Mouse (Mus musculus): ENCODE data around the gene Rfx6. TPM values are rescaled to one million over a fixed set of nuclear protein-coding genes. Genes with fewer than 3 reads are reported as not detected.

The Rfx6 gene
- polyA plus RNA-seq, 1 experiment, result not detected

GRCm38 (mm10) chr10:51669334-51669733, 8.2 kb upstream of the Rfx6 start:
- Histone ChIP-seq H3K27me3 (ENCODE audit: control insufficient read depth, insufficient read depth, insufficient read length) (no peaks in the 10 kb centered on the region), H3K36me3 (ENCODE audit: control insufficient read depth, insufficient read depth) (no peaks in the 10 kb centered on the region), H3ac (ENCODE audit: control insufficient read depth, insufficient read length) (no peak overlapping the region), H3K4me3 (no peak overlapping the region), H3K79me2 (ENCODE audit: control insufficient read depth, insufficient read depth) (no peaks in the 10 kb centered on the region), H3K4me2 (ENCODE audit: low read depth) (no peak overlapping the region)
- TF ChIP-seq CEBPB (IDR thresholded peaks at IDR 0.05; ENCODE audit: insufficient read depth, poor library complexity, severe bottlenecking) (no peak), POLR2AphosphoS2 (IDR thresholded peaks at IDR 0.05; ENCODE audit: insufficient read length, low read depth) (no peak), POLR2A (IDR thresholded peaks at IDR 0.05; ENCODE audit: insufficient read length, low read depth) (no peak), TCF3 (IDR thresholded peaks at IDR 0.05; ENCODE audit: insufficient read length, low read depth) (no peak), REST (IDR thresholded peaks at IDR 0.05; ENCODE audit: insufficient read depth, insufficient read length) (no peak), E2F4 (IDR thresholded peaks at IDR 0.05; ENCODE audit: insufficient read depth) (no peak), TCF12 (IDR thresholded peaks at IDR 0.05; ENCODE audit: insufficient read depth, poor library complexity, severe bottlenecking) (no peak), MYOD1 (IDR thresholded peaks at IDR 0.05; ENCODE audit: control insufficient read depth in 1 of 3, insufficient read length in 2 of 3, low read depth in 2 of 3) (no peak), MAX (IDR thresholded peaks at IDR 0.05; ENCODE audit: low read depth) (no peak), MYOG (IDR thresholded peaks at IDR 0.05; ENCODE audit: control insufficient read depth in 1 of 3, insufficient read depth in 1 of 3, insufficient read length in 2 of 3, low read depth in 2 of 3) (no peak), USF1 (IDR thresholded peaks at IDR 0.05; ENCODE audit: low read depth) (no peak), SRF (IDR thresholded peaks at IDR 0.05; ENCODE audit: control insufficient read depth, insufficient read length, low read depth) (no peak)

- H3K4me3 ChIP-seq, result no peak overlapping the region
- H3K27me3 ChIP-seq (ENCODE audit: control insufficient read depth, insufficient read depth, insufficient read length), result peaks cover 3% of the 10 kb centered on the region
- no peak for TF ChIP-seq POLR2A (IDR thresholded peaks at IDR 0.05; ENCODE audit: insufficient read length, low read depth)
- TF ChIP-seq TCF3 (IDR thresholded peaks at IDR 0.05; ENCODE audit: insufficient read length, low read depth), result no peak
- TF ChIP-seq POLR2AphosphoS2 (IDR thresholded peaks at IDR 0.05; ENCODE audit: insufficient read length, low read depth), result no peak
- no peak for TF ChIP-seq MYOD1 (IDR thresholded peaks at IDR 0.05; ENCODE audit: control insufficient read depth in 1 of 3, insufficient read length in 2 of 3, low read depth in 2 of 3)
- no peak for TF ChIP-seq CEBPB (IDR thresholded peaks at IDR 0.05; ENCODE audit: insufficient read depth, poor library complexity, severe bottlenecking)
- no peaks in the 10 kb centered on the region for H3K79me2 ChIP-seq (ENCODE audit: control insufficient read depth, insufficient read depth)
- H3K4me2 ChIP-seq (ENCODE audit: low read depth), result no peak overlapping the region
- no peak overlapping the region for H3ac ChIP-seq (ENCODE audit: control insufficient read depth, insufficient read length)
- no peaks in the 10 kb centered on the region for H3K36me3 ChIP-seq (ENCODE audit: control insufficient read depth, insufficient read depth)
These were observed 6.0 kb upstream of the Rfx6 start for GRCm38 (mm10) chr10:51671583-51671982.

- Histone ChIP-seq H3K36me3 (ENCODE audit: control insufficient read depth, insufficient read depth) (no peaks in the 10 kb centered on the region), H3K79me2 (ENCODE audit: control insufficient read depth, insufficient read depth) (no peaks in the 10 kb centered on the region), H3ac (ENCODE audit: control insufficient read depth, insufficient read length) (no peak overlapping the region), H3K27me3 (ENCODE audit: control insufficient read depth, insufficient read depth, insufficient read length) (peaks cover 4% of the 10 kb centered on the region), H3K4me3 (no peak overlapping the region), H3K4me2 (ENCODE audit: low read depth) (no peak overlapping the region)
- TF ChIP-seq MYOD1 (IDR thresholded peaks at IDR 0.05; ENCODE audit: control insufficient read depth in 1 of 3, insufficient read length in 2 of 3, low read depth in 2 of 3), result no peak
- TF ChIP-seq USF1 (IDR thresholded peaks at IDR 0.05; ENCODE audit: low read depth), result no peak
- no peak for TF ChIP-seq SRF (IDR thresholded peaks at IDR 0.05; ENCODE audit: control insufficient read depth, insufficient read length, low read depth)
- TF ChIP-seq E2F4 (IDR thresholded peaks at IDR 0.05; ENCODE audit: insufficient read depth), result no peak
- TF ChIP-seq CEBPB (IDR thresholded peaks at IDR 0.05; ENCODE audit: insufficient read depth, poor library complexity, severe bottlenecking), result no peak
- no peak for TF ChIP-seq POLR2A (IDR thresholded peaks at IDR 0.05; ENCODE audit: insufficient read length, low read depth)
- TF ChIP-seq MYOG (IDR thresholded peaks at IDR 0.05; ENCODE audit: control insufficient read depth in 1 of 3, insufficient read depth in 1 of 3, insufficient read length in 2 of 3, low read depth in 2 of 3), result no peak
- no peak for TF ChIP-seq REST (IDR thresholded peaks at IDR 0.05; ENCODE audit: insufficient read depth, insufficient read length)
- TF ChIP-seq TCF3 (IDR thresholded peaks at IDR 0.05; ENCODE audit: insufficient read length, low read depth), result no peak
- no peak for TF ChIP-seq TCF12 (IDR thresholded peaks at IDR 0.05; ENCODE audit: insufficient read depth, poor library complexity, severe bottlenecking)
- TF ChIP-seq MAX (IDR thresholded peaks at IDR 0.05; ENCODE audit: low read depth), result no peak
- no peak for TF ChIP-seq POLR2AphosphoS2 (IDR thresholded peaks at IDR 0.05; ENCODE audit: insufficient read length, low read depth)
These were observed 5.3 kb upstream of the Rfx6 start for GRCm38 (mm10) chr10:51672082-51672779.

- Histone ChIP-seq H3K79me2 (ENCODE audit: control insufficient read depth, insufficient read depth) (no peaks in the 10 kb centered on the region), H3K27me3 (ENCODE audit: control insufficient read depth, insufficient read depth, insufficient read length) (peaks cover 10% of the 10 kb centered on the region), H3ac (ENCODE audit: control insufficient read depth, insufficient read length) (no peak overlapping the region), H3K4me3 (no peak overlapping the region), H3K36me3 (ENCODE audit: control insufficient read depth, insufficient read depth) (no peaks in the 10 kb centered on the region), H3K4me2 (ENCODE audit: low read depth) (no peak overlapping the region)
- TF ChIP-seq MYOD1 (IDR thresholded peaks at IDR 0.05; ENCODE audit: control insufficient read depth in 1 of 3, insufficient read length in 2 of 3, low read depth in 2 of 3), result no peak
- no peak for TF ChIP-seq E2F4 (IDR thresholded peaks at IDR 0.05; ENCODE audit: insufficient read depth)
- TF ChIP-seq POLR2AphosphoS2 (IDR thresholded peaks at IDR 0.05; ENCODE audit: insufficient read length, low read depth), result no peak
- no peak for TF ChIP-seq CEBPB (IDR thresholded peaks at IDR 0.05; ENCODE audit: insufficient read depth, poor library complexity, severe bottlenecking)
- no peak for TF ChIP-seq TCF12 (IDR thresholded peaks at IDR 0.05; ENCODE audit: insufficient read depth, poor library complexity, severe bottlenecking)
- no peak for TF ChIP-seq SRF (IDR thresholded peaks at IDR 0.05; ENCODE audit: control insufficient read depth, insufficient read length, low read depth)
- no peak for TF ChIP-seq POLR2A (IDR thresholded peaks at IDR 0.05; ENCODE audit: insufficient read length, low read depth)
- TF ChIP-seq MYOG (IDR thresholded peaks at IDR 0.05; ENCODE audit: control insufficient read depth in 1 of 3, insufficient read depth in 1 of 3, insufficient read length in 2 of 3, low read depth in 2 of 3), result no peak
- TF ChIP-seq TCF3 (IDR thresholded peaks at IDR 0.05; ENCODE audit: insufficient read length, low read depth), result no peak
- no peak for TF ChIP-seq MAX (IDR thresholded peaks at IDR 0.05; ENCODE audit: low read depth)
- TF ChIP-seq REST (IDR thresholded peaks at IDR 0.05; ENCODE audit: insufficient read depth, insufficient read length), result no peak
- no peak for TF ChIP-seq USF1 (IDR thresholded peaks at IDR 0.05; ENCODE audit: low read depth)
These were observed 689 bp downstream of the Rfx6 start for GRCm38 (mm10) chr10:51678251-51678639.

Measured in myocyte (in vitro differentiated cells).